Mouse (Mus musculus): ENCODE data around the gene Sgms1. TPM values are rescaled to one million over a fixed set of nuclear protein-coding genes. Genes with fewer than 3 reads are reported as not detected.

The Sgms1 gene
- polyA plus RNA-seq (2012; rRNA removed): 3.8 and 5.4 TPM in 2 replicates

GRCm38 (mm10) chr19:32389001-32389871 lies at the start of gene Sgms1:
Sgms1 (minus strand) TSS chr19:32389714.

GRCm38 (mm10) chr19:32107771-32108306 lies 281.7 kb downstream of the Sgms1 start, which contains the start of gene Asah2:
Asah2 (minus strand) TSS chr19:32108211.

Other genes with a start within 250 kb of the Sgms1 start
- gene Rpl9-ps6, start 76.9 kb upstream of the Sgms1 start, polyA plus RNA-seq (2012; rRNA removed): 0.22 and 0.28 TPM in 2 replicates
- gene Minpp1, start 96.1 kb upstream of the Sgms1 start, polyA plus RNA-seq (2012; rRNA removed): 31.5 and 60.9 TPM in 2 replicates
- gene Papss2, start 206.1 kb upstream of the Sgms1 start, polyA plus RNA-seq (2012; rRNA removed): 6.4 and 11.8 TPM in 2 replicates